Mouse (Mus musculus) urinary bladder, postnatal 10 days (tissue): ENCODE results near the gene Tmem63c.
A peak's percentile ranks its signal among the peaks of the same experiment; 100 is the strongest.

ENCODE experiments used
- DNase-seq: peaks from one replicate; pipeline ENCODE4 v3.0.0; 2022; ENCODE audit warnings: low spot score

Gene Tmem63c

GRCm38 (mm10) chr12:87021040-87021439 is at the start of gene Tmem63c:
Gene Tmem63c (plus strand): TSS chr12:87021340.
- no peak for DNase-seq

GRCm38 (mm10) chr12:86973216-86973615 is 47.9 kb upstream of the Tmem63c start:
- no peak for DNase-seq

- DNase-seq, result no peak
These were observed 47.4 kb upstream of the Tmem63c start for GRCm38 (mm10) chr12:86973706-86974105.

DNA sequence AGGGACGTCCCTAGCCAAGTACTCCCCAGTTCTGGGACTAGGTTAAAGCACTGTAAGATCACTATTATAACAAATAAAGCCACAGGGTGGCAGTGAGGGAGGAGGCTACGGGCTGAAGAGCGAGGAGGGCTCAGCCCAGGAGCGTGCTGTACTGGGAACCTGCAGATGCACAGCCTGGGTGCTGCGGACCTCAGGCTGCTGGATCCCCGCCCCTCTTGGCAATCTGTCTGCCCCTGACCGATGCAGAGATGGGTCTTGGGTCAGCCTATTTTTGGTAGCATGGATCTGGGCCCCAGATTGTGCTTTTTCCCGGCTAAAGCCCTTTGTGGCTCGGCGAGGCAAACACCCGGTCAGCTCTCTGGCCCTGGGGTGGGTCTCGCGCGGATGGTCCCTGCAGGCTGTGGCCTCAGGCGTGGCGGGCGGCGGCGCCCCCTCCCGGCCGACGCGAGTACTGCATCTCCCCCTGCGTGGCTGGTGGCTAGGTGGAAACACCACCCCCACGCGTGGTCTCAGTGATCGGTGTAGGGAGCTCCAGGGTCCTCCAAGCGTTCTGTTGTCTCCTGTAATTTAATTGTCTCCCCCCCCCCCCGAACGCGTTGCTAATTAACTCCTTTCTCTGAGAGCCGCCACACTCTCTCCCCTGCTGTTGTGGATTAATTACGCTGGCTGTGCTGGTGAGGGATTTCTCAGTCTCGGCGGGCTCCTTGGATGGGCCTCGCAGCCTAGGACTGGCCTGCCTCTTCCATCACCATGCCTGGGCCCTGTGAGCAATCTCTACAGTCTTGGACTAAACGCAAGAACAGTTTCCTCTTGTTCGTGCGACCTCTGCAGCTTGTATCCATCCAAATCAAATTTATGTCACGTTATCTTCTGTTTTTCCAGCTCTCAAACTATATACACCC is 46.5 kb upstream of the Tmem63c start:
- peak; percentile 64 for DNase-seq

DNA sequence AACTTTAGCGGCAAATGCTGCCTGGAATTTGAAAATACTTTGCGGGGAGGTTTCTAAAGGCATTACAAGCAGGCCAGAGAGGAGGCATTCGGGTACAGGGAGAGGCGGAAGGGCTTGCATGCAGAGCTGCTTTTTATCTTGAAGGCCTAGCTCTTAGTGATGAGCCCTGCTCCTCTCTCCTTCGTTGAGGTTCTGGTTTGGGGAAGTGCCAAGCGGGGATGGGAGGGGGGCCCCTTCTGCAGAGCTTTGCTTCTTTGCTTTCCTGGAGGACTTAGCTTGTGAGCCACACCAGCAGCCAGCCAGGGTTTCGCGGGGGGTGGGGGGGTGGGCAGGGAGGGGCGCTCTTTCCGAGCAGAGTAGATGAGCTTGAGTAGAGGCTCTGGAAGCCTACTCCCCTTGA is 45.4 kb upstream of the Tmem63c start:
- no peak for DNase-seq

GRCm38 (mm10) chr12:86976511-86977168 is 44.5 kb upstream of the Tmem63c start:
- DNase-seq, result no peak

DNA sequence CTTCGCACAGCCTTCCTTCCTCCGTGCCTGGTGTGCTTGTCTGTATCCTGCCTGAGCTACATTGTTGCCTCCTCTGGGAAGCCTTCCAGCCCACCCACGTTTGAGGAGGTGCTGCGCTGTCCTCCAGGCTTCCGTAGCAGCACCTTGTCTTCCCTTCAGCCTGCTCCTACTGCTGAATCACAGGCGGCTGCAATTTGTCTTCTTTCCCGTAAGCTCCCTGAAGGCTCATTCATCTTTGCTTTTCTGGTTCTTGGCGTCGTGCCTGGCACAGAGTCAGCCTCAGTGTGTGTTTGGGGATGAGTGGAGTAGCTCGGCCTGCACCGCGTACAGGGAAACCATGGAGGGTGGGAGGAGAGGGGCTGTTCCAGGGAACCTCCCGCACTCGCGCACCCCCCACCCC is 43.3 kb upstream of the Tmem63c start:
- DNase-seq, result no peak

DNA sequence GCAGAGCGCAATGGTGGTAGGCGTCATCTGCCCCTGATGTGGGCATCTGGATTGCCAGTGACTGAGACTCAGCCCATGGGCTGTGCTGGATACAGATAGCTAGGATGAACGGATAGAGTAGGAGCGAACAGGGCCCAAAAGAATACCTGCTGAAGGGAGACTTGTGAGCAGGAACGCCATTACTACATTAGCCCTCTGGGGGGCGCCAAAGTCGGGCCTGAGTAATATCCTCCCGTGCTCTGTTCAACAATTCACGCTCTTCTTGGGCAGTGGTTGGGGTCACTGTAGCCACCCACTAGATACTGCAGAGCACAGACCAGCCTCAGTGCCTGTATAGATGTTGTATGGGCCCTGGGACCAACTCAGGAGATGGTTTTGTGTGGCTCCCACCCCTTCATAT is 40.0 kb upstream of the Tmem63c start:
- no peak for DNase-seq

GRCm38 (mm10) chr12:86983470-86984193 is 37.5 kb upstream of the Tmem63c start:
- no peak for DNase-seq

DNA sequence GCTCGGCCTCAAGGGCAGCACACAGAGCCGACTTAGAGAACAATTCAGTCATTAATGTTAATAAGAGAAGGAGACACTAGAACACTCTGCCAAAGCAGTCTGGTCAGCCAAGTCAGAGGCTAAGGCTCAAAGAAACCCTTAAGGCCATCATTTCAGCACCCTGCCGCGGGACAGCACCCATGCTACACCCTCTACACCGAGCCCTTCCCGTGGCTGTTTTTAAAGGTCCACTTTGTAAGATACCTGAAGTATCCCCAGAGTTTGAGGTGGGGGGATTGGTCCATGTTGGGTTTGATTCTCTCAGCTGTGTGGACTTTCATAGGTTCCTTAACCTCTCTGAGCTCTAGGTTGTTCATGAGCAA is 37.0 kb upstream of the Tmem63c start:
- no peak for DNase-seq

DNA sequence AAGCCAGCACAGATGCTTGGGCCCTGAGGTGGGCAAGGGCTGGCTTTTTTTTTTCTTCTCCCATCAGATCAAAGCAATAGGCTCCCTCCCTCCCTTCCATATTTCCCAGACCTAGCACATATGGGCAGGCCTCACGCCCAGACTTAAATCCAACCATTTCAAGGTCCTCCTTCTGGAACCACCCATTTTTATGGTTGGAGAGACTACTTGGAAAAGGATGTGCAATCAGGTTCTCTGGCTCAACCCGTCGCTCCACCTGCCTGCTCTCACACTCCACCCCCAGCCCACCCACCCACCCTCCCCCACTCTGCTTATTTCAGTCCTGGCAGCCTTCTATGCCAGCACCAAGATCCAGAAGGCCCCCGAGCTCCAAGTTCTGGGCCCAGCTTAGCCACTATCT is 34.6 kb upstream of the Tmem63c start:
- no peak for DNase-seq

GRCm38 (mm10) chr12:86988227-86988626 is 32.9 kb upstream of the Tmem63c start:
- no peak for DNase-seq

GRCm38 (mm10) chr12:86989378-86989777 is 31.8 kb upstream of the Tmem63c start:
- no peak for DNase-seq

DNA sequence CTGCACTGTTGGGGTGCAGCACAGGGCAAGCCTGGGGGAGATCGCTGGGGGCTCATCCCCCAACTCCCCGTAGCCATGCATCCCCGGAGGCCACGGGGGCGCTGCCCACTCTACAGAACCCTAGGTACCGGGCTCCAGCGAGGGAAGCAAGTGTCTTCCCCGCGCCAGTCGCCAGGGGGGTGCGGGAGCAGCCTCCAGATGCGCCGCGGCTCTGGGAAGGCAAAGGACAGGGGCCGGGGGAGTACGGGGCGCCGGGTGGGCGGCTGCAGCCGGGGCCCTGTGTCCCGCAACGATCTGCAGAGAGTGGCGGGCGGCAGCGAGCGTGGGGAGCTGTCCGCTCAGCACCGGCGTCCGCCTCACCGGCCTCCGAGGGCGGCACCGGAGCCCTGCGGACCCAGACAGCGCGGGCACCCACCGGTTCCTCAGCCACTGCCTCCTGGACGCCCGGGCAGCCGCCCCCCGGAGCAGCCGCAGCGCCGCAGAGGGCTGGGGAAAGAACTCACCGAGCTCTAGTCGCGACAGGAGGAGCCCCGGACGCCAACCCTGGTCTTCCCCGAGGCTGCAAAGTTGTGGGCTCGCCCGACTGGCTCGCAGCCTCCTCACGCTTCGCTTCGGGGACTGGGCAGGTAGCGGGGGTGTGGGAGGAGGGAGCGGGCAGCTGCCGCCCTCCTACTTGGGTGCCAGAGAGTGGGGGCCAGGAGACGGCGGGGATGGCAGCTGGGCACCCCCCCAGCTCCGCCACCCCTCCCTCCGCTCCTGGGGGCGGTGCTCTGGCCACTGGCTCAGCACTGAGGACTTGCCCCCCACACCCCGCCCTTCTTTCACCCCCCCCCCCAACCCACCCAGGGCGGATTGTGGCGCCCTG is 31.0 kb upstream of the Tmem63c start, which contains the start of gene Zdhhc22:
Gene Zdhhc22 (minus strand): TSS at position 541 of the 865 bp plus-strand sequence.
- no peak for DNase-seq

- no peak for DNase-seq
These were observed 30.4 kb upstream of the Tmem63c start for GRCm38 (mm10) chr12:86990755-86991110.

- DNase-seq, result no peak
These were observed 27.0 kb upstream of the Tmem63c start for GRCm38 (mm10) chr12:86994166-86994565.

GRCm38 (mm10) chr12:86994776-86995175 is 26.4 kb upstream of the Tmem63c start:
- no peak for DNase-seq

GRCm38 (mm10) chr12:86995931-86996330 is 25.2 kb upstream of the Tmem63c start:
- no peak for DNase-seq

DNA sequence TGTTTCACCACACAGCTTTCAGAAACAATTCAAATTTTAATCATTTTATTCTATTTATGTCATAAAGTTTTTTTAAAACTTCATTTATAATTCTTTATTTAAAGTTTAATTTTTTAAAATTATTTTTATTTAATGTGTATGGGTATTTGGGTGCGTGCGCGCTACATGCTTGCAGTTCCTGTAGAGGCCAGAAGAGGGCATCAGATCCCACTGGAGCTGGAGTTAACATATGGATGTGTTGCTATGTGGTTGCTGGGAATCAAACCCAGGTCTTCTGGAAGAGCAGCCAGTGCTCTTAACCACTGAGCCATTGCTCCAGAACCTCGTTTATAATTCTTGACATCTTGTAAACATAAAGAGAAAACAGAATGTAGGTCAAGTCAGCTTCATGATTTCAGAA is 22.4 kb upstream of the Tmem63c start:
- DNase-seq, result no peak

DNA sequence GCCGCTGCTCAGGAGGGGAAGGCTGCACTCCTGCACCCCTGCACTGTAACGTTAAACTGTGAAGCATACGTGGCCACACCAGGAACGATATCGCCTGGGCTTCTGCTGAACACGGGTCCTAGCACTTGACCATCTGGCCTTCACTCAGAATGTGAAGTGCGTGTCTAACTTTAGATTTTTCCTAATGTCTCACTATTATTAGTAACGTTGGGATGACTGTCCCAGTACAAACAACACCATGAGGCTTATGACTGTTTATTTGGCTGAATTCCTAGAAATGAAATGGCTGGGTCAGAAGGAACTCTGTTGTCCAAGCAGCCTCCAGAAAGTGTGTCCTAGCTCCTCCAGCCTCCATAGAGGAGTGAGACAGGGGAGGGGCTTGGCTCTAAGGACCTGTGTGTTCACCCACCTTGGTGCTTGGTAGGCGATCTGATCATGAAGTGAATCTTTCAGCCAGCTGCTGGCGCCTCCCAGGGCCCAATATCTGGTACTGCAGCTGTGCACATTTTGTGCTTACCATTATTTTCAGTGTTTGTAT is 21.8 kb upstream of the Tmem63c start:
- no peak for DNase-seq

- no peak for DNase-seq
These were observed 20.8 kb upstream of the Tmem63c start for GRCm38 (mm10) chr12:87000151-87000839.
